Comparison of ENCODE assay signal across 9 mouse cellular contexts in genomic region chr15:82358431-82359260, GRCm38 (mm10). TPM values are rescaled to one million over a fixed set of nuclear protein-coding genes. Genes with fewer than 3 reads are reported as not detected.
DNase-seq lines count a peak whose midpoint lies in the region; ATAC-seq and TF ChIP-seq lines count a peak whose summit lies in the region.
"Had no signal": no experiment of that assay in that cellular context is flagged by ENCODE, and none has a peak within 500 bp of the region (broad histone marks: within the 10 kb centered on the region; RNA-seq: fewer than 3 reads in every experiment).

No protein-coding gene starts in this region.

- H3K9me3 ChIP-seq in forebrain, embryonic 11.5 days (ENCODE audit: control insufficient read depth, low read length) = no peaks in the 10 kb centered on the region
- H3K9me3 ChIP-seq in forebrain, embryonic 15.5 days = no peaks in the 10 kb centered on the region
- H3K9me3 ChIP-seq: midbrain, embryonic 12.5 days had no signal

- no peak for ATAC-seq in forebrain, embryonic 11.5 days (replicated peaks; ENCODE audit: low FRiP score)
- no peak for ATAC-seq in forebrain, embryonic 15.5 days (replicated peaks)
- ATAC-seq in cerebellum, adult (ENCODE audit: insufficient number of reproducible peaks, low FRiP score, low TSS enrichment) = no peak

- WGBS in forebrain, embryonic 11.5 days = 67% methylated on average over 22 of the region's 22 CpGs
- WGBS in forebrain, embryonic 15.5 days = 72% methylated on average over 22 of the region's 22 CpGs
- 73% methylated on average over 22 of the region's 22 CpGs for WGBS in spleen, adult 2 months

- no peaks in the 10 kb centered on the region for H3K36me3 ChIP-seq in forebrain, embryonic 11.5 days (ENCODE audit: control insufficient read depth, insufficient read depth, low read length)
- H3K36me3 ChIP-seq in forebrain, embryonic 15.5 days = no peaks in the 10 kb centered on the region
- no peaks in the 10 kb centered on the region for H3K36me3 ChIP-seq in spleen, adult 2 months (ENCODE audit: control insufficient read depth, insufficient read depth, low read length)
- H3K36me3 ChIP-seq: midbrain, embryonic 12.5 days had no signal

- H3K4me3 ChIP-seq in forebrain, embryonic 11.5 days (ENCODE audit: low read depth, low read length) = no peak overlapping the region
- no peak overlapping the region for H3K4me3 ChIP-seq in forebrain, embryonic 15.5 days
- no peak overlapping the region for H3K4me3 ChIP-seq in spleen, adult 2 months (ENCODE audit: extremely low read depth, insufficient read depth, insufficient read length)
- H3K4me3 ChIP-seq: midbrain, embryonic 12.5 days had no signal

- H3K4me1 ChIP-seq in forebrain, embryonic 11.5 days (replicated peaks; ENCODE audit: control insufficient read depth, insufficient read depth, low read length) = 0 out of 2 replicates have a peak, but pooled peaks cover 2% of the 10 kb centered on the region
- H3K4me1 ChIP-seq in forebrain, embryonic 15.5 days = peaks cover 6% of the 10 kb centered on the region
- H3K4me1 ChIP-seq in spleen, adult 2 months (ENCODE audit: control insufficient read depth, insufficient read depth, insufficient read length) = no peaks in the 10 kb centered on the region

- H3K27ac ChIP-seq in forebrain, embryonic 11.5 days (ENCODE audit: low read depth, low read length) = no peak overlapping the region
- no peak overlapping the region for H3K27ac ChIP-seq in forebrain, embryonic 15.5 days (replicated peaks)
- H3K27ac ChIP-seq in spleen, adult 2 months (ENCODE audit: insufficient read depth, low read length) = peak overlapping the region; percentile 5; the same call in 1 of the 2 replicates
- H3K27ac ChIP-seq: midbrain, embryonic 12.5 days had no signal

- DNase-seq in forebrain, embryonic 11.5 days (ENCODE audit: low spot score) = peak; percentile 49
- DNase-seq in spleen, adult 2 months (ENCODE audit: low read depth in 1 of 2, low spot score in 2 of 2) = no peak
- no peak for DNase-seq in spleen, postnatal 14 days (ENCODE audit: low spot score in 2 of 2)
- peak; percentile 61 to 79 for DNase-seq in kidney, postnatal 36 days
- no peak for DNase-seq in spleen, postnatal 10 days (ENCODE audit: low spot score in 2 of 2)
- DNase-seq in cerebellum, adult 11-12 months = no peak

- TF ChIP-seq CTCF in spleen, adult 2 months (IDR thresholded peaks at IDR 0.05; ENCODE audit: extremely low read depth, insufficient read depth, insufficient read length, insufficient replicate concordance) = no peak

- no peaks in the 10 kb centered on the region for H3K27me3 ChIP-seq in forebrain, embryonic 11.5 days (ENCODE audit: control insufficient read depth, insufficient read depth, low read length)
- no peaks in the 10 kb centered on the region for H3K27me3 ChIP-seq in forebrain, embryonic 15.5 days
- no peaks in the 10 kb centered on the region for H3K27me3 ChIP-seq in spleen, adult 2 months (ENCODE audit: control insufficient read depth, insufficient read depth, low read length)
- H3K27me3 ChIP-seq: midbrain, embryonic 12.5 days had no signal

- H3K9ac ChIP-seq in forebrain, embryonic 11.5 days (ENCODE audit: low read length) = no peak overlapping the region
- no peak overlapping the region for H3K9ac ChIP-seq in forebrain, embryonic 15.5 days (replicated peaks)
- H3K9ac ChIP-seq: midbrain, embryonic 12.5 days had no signal

- TF ChIP-seq POLR2A in spleen, adult 2 months (IDR thresholded peaks at IDR 0.05; ENCODE audit: low read depth, low read length) = no peak

- no peak overlapping the region for H3K4me2 ChIP-seq in forebrain, embryonic 11.5 days (ENCODE audit: low read depth, low read length, severe bottlenecking)
- H3K4me2 ChIP-seq in forebrain, embryonic 15.5 days (replicated peaks) = no peak overlapping the region
- H3K4me2 ChIP-seq: midbrain, embryonic 12.5 days had no signal

RNA-seq across cellular contexts. Expression of gene Ndufa6, which starts 4.5 kb away (rescaled TPM):
- 251 and 275 TPM in 2 replicates for polyA plus RNA-seq in forebrain, embryonic 11.5 days (2014; fragmentation: Nextera tagmentation; extraction: Ambion mirVana)
- 322 and 334 TPM in 2 replicates for polyA plus RNA-seq in forebrain, embryonic 15.5 days (2015; fragmentation: Nextera tagmentation; extraction: Ambion mirVana)
- 95.8 and 162 TPM in 2 replicates for polyA plus RNA-seq in spleen, adult 2 months (2012; rRNA removed)

RNA-seq across cellular contexts. Expression of gene Smdt1, which starts 19.9 kb away (rescaled TPM):
- polyA plus RNA-seq in forebrain, embryonic 11.5 days (2014; fragmentation: Nextera tagmentation; extraction: Ambion mirVana) = 236 and 244 TPM in 2 replicates
- polyA plus RNA-seq in forebrain, embryonic 15.5 days (2015; fragmentation: Nextera tagmentation; extraction: Ambion mirVana) = 292 and 313 TPM in 2 replicates
- 106 and 148 TPM in 2 replicates for polyA plus RNA-seq in spleen, adult 2 months (2012; rRNA removed)

RNA-seq across cellular contexts. Expression of gene Pheta2, which starts 19.9 kb away (rescaled TPM):
- polyA plus RNA-seq in forebrain, embryonic 11.5 days (2014; fragmentation: Nextera tagmentation; extraction: Ambion mirVana) = 5.0 and 5.4 TPM in 2 replicates
- polyA plus RNA-seq in forebrain, embryonic 15.5 days (2015; fragmentation: Nextera tagmentation; extraction: Ambion mirVana) = 1.4 and 1.5 TPM in 2 replicates
- 5.1 and 5.5 TPM in 2 replicates for polyA plus RNA-seq in spleen, adult 2 months (2012; rRNA removed)

RNA-seq across cellular contexts. Expression of gene Naga, which starts 19.9 kb away (rescaled TPM):
- 23.5 and 24.9 TPM in 2 replicates for polyA plus RNA-seq in forebrain, embryonic 11.5 days (2014; fragmentation: Nextera tagmentation; extraction: Ambion mirVana)
- polyA plus RNA-seq in forebrain, embryonic 15.5 days (2015; fragmentation: Nextera tagmentation; extraction: Ambion mirVana) = 23.2 and 23.9 TPM in 2 replicates
- 121 and 123 TPM in 2 replicates for polyA plus RNA-seq in spleen, adult 2 months (2012; rRNA removed)

RNA-seq across cellular contexts. Expression of gene Cyp2d22, which starts 21.4 kb away (rescaled TPM):
- polyA plus RNA-seq in forebrain, embryonic 11.5 days (2014; fragmentation: Nextera tagmentation; extraction: Ambion mirVana) = 2.5 and 3.6 TPM in 2 replicates
- 1.9 and 2.7 TPM in 2 replicates for polyA plus RNA-seq in forebrain, embryonic 15.5 days (2015; fragmentation: Nextera tagmentation; extraction: Ambion mirVana)
- polyA plus RNA-seq in spleen, adult 2 months (2012; rRNA removed) = 11.3 and 12.0 TPM in 2 replicates

Comparison
In these comparisons a context has a peak if more than half of its experiments do, and no peak if none do; other contexts are left out.
1. DNase-seq: peak in forebrain, embryonic 11.5 days (single experiment) and kidney, postnatal 36 days (2 of 2); none in spleen, adult 2 months (0 of 2), spleen, postnatal 14 days (0 of 2), spleen, postnatal 10 days (0 of 2) and cerebellum, adult 11-12 months (single experiment).